Mouse (Mus musculus) A20 (cell line): Measurements from ENCODE around the gene Magi1.

ENCODE experiments used
- DNase-seq: peaks from one replicate; pipeline ENCODE4 v3.0.0-alpha.2; 2011; ENCODE audit warnings: low read depth, low spot score

Magi1 gene

DNA sequence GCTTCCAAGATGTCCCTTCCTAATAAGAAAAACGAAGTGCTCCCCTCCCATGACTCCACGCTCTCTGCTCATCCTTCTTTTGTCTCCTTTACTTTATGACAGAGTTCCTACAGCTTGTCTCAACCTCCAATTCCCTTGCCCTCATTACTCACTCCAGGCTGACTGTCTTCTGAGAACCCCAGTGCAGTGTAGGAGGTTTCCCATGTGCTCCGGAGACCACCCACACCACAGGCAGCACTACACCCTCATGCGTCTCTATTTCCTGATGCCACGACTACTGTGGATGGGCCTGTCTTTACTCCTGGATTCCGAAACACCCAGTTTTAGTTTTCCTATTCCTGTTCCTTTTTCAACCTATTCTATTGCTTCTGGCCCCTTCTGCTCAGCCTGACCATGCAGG lies 549.9 kb downstream of the Magi1 start:
- DNase-seq = no peak

DNA sequence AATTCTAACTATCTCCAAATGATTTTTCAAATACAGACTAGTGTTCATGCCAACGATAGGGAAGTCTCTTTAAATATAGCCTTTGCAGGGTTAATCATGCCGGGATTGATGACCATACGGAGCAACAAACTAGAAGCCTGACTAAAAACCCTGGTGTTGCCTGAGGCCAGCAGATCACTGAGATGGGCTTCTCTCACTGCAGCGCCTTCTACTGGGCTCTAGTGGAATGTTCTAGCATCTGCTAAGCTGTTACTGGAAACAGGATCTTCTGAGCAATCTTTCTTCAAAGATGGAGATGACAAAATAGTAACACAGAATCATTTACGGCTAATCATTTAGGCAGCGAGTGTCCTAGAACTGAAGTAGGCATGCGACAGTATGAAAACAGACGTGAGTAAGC lies 554.0 kb downstream of the Magi1 start:
- DNase-seq = no peak

DNA sequence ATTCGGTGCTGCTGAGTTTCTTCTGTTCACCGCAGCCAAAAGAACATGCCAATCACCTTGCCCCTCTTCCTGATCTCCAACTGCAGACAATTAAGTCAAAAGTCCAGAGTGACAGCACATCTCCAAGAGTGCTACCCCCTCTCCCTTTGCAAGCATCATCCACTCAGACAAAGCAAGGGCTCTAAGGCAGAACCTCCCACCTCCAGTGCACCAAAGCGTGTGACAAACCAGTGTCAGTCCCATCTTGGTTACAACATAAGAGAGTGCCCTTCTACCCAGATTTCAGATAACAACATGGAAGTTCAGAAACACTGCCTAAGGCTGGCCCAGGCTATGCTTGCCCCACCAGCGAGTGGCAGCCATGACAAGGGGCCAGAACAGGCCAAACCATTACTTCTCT lies 554.9 kb downstream of the Magi1 start:
- no peak for DNase-seq

DNA sequence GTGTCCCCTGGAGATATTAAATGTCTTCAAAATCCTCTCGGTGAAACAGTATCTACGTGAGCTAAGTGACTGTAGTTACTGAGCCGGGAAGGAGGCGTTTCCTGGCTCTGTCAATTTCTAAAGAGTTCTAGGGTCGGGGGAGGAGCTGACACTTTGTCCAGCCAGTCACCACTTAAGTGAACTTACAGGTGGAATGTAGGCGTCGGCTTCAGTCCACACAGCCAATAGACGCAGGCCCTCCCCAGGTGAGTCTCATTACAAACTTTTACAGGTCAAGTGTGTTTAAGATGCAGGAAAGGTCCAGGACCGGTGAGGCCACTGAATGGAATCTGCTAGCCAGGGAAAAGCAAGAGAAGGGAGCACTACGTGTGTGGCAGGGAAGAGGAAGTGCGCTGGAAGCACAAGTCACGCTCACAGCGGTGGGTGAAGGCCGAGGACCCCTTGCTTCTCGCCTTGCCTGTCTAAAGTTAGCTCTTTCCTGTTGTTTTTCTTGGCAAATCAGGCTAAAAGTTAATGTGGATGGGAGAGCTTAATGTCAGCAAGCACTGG lies 556.0 kb downstream of the Magi1 start:
- no peak for DNase-seq

DNA sequence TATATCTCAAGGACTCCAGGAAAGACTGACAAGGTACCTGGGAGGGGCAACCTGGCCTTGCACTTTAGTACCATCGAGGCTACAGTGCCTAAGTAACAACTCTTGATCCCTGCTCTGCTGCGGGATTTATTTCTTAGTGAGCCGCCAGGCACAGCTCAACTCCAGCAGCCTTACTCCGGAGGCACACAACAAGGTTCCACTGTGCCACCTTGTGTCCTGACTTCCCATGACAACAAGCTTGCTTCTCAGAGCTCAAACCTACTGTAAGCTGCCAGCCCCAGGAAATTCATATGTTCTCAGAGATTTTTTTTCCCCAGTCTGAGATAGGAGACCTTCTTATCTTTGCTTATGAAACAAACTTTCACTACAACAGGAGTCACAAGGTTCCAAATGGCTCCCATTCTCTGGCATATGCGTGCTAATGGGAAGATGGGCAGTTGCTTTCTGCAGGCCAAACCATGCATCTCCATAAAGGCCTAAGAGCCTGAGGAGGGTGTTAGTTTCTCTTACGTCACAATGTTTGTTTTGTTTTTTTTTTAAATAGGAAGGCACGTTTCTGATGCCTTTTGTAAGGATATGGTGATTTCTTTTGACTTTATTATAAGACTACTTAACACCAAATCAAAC lies 556.8 kb downstream of the Magi1 start:
- no peak for DNase-seq

DNA sequence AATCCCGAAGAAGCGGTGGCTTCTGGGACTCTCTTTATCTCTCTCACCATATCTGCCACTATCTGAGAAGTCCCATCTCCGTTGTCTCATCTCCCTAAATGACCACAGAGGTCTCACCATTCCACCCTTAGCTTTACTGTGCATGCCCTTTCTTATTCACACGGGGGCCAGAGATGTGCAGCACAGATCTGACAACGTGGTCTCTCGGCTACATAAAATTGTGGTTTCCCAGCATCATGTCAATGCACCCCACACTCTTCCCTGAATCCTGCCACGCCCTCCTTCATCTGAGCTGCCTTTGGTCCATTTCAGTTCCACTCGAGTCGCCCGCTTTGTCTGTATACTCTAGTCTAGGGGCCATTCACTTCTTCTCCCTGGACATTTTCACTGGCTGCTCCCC lies 557.6 kb downstream of the Magi1 start:
- no peak for DNase-seq

DNA sequence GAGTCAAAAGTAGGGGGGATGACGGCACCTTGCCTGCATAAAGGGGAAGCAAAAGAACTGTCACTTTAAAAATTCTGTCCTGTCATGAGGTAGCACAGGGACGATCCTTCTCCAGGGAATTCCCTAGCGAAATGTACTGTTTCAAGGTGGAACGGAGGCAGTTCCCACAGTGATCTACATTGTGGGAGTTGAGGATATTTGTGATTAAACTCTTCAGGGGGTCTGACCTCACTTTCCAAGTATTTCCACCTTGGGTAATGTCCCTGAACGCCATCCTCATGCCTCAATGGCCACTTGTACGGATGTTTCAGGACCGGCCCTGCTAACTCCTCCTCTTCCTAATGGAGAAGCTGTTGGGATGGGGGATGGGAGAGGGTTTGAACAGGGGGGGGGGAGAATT lies 559.0 kb downstream of the Magi1 start:
- no peak for DNase-seq

DNA sequence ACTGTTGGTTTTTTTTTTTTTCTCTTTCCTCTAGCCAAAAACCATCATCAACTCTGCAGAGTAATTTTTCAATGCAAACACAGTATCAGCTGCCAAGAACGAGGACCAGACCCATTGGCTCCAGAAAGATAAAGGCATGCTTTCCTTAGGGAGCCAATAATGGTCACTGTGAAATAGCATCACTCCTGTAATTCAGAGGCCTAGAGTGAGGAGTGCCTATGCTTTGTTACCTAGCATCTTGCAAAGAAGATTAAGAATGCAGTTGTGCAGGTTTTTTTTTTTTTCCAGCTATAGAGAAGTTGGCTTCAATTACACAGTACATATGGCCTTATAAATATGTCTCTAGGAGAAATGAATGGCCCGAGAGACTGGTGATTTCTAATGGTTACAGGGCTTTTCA lies 560.5 kb downstream of the Magi1 start:
- no peak for DNase-seq

DNA sequence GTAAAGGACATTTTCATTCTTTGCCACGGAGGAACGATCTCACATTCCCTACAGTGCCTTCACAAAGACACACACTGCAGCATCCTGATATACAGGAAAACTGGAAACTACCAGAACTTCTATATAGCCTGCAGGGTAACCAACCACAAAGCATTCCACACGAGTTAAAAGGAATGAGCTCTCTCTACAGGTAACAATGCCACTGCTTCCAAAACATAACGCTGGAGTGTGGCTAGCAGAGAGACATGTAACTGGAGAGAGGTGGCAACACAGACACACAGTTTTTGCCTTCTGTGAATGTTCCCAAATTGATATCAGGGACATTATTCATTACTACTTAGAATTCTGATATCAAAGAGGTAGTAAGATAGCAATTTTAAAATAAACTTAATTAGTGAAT lies 564.2 kb downstream of the Magi1 start:
- no peak for DNase-seq

DNA sequence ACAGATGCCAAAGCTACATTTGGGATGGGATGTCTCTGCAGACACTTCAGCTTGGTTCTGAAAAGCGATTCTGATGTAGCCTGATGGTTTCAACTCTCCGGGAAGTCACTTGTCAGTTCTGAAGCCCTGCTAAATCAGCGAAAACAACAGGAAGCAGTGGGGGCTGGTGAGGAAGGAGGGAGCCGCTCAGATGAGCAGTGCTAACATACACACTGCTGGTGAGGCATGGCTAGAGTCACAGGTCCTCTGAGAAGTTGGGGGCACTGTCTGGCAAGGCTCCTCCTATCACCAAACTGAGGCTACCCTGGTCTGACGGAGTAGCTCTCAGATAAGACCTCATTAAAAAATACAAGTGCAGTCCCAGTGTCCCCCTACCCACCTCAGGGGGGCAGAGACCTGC lies 565.3 kb downstream of the Magi1 start:
- DNase-seq = no peak

DNA sequence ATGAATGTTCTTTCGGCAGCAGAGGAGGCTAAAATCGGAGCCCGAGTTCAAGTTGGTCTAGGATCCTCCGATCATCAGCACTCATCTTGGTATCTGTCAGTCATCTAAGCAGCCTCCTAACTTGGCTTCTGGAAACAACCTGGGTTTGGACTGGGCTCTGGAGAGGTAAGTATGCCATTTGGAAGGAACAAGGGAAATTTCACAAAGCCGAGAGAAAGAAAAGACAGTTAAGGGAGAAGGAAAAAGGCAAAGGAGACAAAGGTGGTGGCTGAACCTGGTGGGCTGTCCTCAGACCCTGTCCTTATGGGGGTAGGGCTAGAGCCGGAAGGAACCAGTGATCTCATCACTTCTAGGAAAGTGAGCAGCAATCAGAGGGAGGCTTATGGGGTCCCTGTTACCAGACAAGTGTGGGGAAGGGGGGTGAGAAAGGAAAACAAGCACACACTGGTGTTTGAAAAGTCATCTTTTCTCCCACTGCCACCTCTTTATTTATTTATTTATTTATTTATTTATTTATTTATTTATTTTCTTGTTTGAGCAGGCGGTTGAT lies 565.8 kb downstream of the Magi1 start:
- no peak for DNase-seq

DNA sequence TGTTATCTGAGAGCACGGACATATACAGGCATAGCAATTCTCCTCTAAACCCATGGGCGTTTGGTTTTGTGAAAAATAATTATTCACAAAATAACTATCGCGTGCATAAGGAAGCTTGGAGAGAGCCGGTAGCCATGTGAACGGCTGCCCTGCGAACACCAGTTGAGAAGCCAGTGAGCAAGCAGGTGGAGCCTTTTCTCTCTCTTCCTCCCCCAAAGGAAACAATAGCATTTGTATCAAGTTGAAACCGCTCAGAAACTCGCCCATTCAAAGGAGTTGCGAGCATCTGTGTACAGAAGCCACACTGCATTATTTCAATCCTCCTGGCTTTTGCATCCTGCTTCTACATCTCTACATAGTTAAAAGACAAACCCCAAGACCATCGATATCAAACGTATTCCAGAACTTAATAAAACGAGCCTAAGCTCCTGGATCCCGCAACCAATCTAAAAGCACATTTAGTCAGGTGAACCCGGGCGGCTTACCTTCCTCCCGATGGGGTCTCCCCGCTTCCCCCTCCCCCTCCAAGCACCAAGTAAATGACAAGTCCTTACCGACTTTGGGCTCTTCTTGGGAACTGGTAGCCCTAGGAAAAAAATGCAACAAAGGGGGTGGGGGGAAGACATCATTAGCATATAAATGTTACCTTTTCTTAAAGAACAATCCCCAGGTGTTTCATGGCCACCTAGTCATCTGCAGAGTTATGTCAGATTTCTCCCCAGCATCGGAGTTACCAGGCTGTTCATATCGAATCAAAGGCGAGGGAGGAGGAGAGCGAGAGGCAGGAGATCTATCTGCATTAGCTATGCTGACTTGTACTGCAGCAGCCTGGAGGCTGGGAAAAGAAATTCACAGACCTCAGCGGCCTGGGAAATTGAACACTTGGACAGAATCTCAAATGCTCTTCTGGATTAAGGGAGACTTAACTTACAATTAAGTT lies 566.8 kb downstream of the Magi1 start:
- DNase-seq = no peak

DNA sequence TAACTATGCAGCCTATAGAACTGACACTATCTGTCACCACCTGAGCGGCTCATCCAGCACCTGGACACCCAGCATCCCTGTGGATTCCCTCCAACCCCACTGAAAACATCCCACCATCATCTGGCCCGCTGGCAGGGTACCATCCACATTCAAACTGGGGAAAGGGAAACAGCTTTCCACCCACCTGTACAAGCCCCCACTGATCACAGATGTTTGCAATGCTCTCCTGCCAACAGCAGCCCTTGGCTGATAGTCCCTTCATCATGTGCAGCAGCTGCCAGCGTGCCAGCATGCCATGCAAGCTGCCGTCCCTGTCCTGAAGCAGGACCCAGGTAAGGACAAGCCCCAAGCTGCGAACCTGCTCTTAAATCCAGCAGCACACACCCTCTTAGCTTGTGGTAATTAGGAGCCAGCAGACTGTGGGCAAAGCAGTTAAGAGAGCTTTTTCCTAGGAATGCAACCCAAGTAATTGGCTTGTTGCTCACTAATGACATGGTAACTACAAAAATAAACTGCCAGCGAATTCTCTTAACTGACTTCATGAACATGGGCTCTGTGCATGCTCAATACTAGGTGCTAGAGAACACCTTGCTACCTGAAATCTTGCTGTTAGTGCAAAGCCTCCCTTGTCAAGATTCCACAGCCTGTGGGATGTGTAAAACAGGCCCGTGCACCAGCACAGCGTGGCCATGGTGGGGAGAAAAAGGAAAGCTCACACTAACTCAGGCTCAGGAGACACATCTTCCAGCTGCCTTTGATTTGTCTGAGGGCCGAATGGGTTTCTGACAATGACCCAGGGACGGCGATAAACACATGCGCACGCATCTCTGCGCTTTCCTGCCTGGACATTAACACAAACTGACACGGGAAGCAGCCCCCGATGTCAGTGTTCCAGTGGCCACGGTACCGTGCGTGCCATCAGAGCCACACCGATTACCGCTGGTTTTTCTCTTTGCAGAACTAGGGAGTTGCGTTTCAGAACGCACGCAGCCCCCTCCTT lies 568.2 kb downstream of the Magi1 start:
- no peak for DNase-seq

DNA sequence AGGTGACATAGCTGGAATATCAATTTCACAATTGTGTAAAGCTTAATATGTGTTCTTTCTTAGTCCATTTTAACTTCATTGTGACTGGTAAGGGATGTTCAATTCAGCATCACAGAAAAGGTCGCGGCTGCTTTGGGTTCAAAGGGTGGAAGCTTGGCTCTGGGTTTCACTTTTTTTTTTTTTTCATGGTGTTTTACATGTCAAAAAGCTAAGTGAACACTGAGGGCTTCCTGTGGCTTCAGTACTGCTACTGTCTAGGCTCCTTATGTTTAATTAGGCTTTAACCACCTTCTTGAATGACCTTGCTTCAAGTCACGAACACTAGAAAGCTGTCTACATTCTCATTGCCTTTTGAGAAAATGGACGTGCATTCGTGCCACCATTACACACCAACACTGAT lies 579.4 kb downstream of the Magi1 start:
- DNase-seq = no peak

DNA sequence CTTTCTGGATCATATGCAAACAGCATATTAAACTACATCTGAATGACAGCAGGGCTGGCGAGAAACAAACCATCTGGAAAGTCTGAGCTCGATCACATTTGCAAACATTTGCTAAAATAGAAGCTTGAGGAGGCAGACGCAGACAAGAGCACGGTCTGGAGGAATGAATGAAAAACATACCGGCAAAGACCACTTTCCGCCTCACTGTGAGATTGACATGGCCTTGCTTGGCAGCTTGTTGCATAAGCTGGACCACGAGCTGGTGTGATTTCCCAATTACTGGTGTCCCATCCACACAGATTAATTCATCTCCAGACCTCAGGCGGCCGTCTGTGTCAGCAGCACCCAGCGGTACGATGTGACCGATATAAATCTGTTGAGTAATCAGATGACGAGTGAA lies 584.3 kb downstream of the Magi1 start:
- no peak for DNase-seq

DNA sequence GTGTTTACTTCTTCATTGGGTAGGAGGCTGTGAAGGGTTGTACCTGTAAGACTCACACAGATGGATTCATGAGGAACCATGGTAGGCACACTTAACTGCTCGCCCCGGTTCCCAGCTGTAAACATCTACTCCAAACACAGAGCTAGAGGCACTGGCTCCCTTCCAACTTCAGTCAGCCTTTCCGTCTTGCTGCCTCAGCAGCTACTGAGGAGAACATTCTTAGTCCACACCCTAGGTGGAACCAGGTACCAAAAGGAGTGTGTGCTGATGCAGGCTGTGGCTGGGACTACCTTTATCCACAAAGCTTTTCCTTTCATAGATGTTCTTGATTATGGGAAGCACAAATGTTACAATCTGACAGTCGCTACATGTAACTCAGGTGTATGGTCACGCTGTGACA lies 585.8 kb downstream of the Magi1 start:
- DNase-seq = no peak

DNA sequence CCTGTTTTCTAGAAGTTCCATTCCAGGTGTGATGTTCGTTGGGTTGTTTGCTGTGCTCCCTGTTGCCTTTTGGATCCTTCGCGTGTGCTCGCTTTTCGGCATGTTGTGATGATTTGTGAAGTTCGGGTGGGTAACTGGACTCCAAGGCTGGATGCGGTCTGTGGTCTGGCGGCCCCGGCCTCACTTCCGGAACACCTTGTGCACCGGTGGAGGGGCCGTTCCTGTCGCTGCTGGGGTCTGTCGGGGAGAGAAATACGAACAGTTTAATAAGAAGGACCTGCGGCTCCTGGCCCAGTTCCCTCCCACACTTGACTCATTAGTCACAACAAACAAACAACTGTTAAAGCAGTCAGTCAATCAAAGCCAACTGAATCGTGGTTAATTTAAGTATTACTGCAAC lies 605.0 kb downstream of the Magi1 start:
- DNase-seq = no peak

DNA sequence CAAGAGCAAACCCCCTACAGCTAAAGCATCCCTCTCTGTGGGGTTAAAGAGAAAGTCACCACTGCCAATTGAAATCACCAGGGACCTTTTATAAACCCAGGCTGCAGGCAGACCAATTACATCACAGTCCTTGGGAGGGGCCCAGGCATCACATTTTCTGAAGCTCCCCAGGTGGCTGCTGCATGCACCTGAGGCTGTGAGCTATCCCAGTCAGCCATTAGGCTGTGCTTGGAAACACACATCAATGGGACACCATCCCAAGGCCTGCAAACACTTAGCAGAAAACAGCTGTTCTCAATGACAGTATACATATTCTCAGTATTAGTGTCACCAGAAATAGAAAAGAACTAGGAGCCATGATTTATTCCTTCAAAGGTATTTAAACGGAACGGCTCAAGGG lies 617.0 kb downstream of the Magi1 start:
- no peak for DNase-seq

DNA sequence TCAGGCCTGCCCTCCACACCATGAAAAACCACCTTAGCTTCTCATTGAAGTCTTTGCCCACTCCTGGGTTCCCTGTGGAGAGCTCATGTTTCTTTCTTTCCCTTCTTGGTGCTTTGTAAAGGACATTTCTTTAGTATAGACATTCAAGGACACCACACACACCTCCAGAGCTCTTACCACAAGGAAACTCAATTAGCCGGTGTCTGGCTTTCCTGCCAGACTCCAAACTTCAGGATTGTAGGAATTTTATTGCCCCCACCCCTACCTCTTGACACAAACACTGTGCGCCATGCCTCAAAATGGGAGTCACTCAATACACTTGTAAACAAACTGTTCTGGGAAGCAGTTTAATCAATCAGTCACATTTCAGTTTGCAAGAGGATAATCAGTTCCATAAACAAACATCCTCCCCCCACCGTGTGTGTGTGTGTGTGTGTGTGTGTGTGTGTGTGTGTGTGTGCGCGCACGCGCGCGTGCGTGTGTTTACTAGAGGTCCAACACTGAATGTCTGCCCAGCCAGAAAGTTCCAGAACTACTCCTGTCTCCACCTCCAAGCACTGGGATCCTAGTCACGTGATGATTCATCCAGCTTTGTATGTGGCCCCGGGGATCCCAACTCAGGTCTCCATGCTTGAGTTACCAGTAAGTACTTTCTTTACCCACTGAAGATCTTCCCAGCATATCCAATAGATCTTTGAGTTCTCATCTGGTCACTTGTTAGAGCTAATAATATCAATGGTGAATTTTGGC lies 618.5 kb downstream of the Magi1 start:
- DNase-seq = no peak

DNA sequence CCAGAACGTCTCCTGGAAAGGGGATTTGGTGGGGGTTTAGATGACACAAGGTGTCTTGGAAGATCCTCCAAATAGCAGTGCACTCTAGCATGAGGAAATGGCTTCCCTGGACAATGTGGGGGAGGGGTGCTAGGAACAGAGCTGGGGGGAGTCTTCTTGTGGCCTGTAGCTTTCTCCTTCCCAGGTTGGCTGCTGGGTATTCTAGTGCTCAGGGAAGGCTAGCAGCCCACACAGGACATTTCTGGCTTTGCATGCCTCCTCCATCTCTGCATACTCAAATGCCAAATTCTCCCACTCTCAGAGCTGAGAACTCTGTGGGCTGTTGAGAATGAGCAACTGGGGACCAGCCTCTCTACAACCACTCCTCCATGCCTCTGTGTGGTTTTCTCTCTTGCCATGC lies 622.6 kb downstream of the Magi1 start:
- no peak for DNase-seq

DNA sequence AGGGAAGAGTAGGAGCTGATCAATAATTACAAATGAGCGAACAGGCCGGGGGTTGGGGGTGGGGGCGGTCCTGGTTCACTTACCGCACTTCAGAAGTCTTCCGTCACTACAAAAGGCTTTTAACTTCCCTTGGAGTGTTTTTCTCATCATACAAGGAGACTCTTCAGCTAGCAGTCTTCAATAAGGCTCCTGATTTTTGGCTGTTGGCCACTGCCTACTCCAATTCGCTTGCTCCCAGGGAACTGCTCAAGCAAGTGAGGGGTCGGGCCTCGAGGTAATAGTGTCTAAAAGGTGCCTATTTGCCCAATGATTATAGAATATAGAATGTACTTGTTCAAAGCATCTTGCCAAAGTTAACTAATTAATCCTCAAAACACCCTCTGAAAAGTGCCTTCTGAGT lies 624.2 kb downstream of the Magi1 start:
- no peak for DNase-seq
